Mouse (Mus musculus): ENCODE results near the gene Hyou1.
A peak's percentile ranks its signal among the peaks of the same experiment; 100 is the strongest.
"Not testable (repeated sequence)": the region's sequence is repeated elsewhere in the genome, so short reads cannot be mapped to it uniquely, and the experiment has no call there.

The Hyou1 gene

GRCm38 (mm10) chr9:44379054-44379834, at the start of gene Hyou1:
TSS of gene Hyou1 (plus strand) at chr9:44379490.
- DNase-seq = peak; percentile 98 to 99

- no peak for DNase-seq
Observed at GRCm38 (mm10) chr9:44330736-44331135, 48.6 kb upstream of the Hyou1 start.

DNA sequence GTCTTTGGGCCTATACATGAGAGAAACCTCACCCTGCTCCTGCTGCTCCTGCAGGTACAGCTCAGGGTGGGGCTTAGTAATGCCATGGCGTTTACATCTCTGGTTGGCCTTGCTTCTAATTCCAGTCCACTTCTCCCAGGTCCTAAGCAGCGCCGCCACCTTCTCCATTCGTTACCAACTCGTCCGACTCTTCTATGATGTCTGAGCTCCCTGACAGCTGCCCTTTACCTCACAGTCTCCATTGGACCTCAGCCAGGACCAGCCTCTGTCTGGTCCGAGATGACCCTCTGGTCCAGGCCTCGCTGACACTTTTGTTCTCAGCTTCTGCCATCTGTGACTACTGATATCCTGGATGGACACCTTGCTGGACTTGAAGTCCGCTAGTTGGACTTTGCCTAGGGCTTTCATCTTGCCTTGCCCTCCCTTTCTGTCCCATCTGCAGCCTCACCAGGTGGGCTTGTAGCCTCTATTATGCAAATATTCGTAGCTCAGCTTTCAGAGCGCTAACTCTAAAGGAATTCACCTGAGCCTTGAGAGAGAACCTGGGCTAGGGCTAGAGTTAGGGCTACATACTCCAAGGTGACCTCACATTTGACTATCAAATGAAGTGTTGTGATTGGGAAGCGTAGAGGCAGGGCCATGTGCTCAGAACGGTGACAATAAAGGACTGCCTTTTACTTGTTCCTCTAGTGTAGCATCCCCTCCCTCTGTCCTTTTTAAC, 46.2 kb upstream of the Hyou1 start:
- DNase-seq = no peak

DNA sequence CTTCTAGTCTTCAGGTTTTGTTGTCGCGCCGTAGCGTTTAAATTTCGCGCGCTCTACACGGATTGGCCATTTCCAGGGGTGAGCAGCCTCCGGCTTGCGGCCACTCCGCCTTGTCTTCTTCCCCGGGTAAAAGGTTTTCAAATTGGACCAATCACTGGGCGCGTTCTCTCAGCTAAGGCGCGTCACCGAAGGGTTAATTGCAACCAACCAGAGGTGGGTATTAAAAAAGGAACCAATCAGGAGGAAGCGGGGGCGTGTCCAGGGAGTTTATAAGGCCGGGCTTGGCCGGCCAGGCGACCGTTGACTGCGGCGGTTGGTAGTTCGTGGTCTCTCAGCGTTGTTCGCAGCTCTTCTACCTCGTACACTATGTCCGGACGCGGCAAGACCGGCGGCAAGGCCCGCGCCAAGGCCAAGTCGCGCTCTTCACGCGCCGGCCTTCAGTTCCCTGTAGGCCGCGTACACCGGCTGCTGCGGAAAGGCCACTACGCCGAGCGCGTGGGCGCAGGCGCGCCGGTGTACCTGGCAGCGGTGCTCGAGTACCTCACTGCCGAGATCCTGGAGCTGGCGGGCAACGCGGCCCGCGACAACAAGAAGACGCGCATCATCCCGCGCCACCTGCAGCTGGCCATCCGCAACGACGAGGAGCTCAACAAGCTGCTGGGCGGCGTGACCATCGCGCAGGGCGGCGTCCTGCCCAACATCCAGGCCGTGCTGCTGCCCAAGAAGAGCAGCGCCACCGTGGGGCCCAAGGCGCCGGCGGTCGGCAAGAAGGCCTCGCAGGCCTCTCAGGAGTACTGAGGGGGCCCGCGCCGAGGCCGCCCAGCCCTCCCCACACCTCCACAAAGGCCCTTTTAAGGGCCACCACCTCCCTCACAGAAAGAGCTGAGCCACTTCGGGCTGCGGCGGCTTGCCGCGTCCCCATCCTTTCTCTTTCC, 44.6 kb upstream of the Hyou1 start, which contains the start of gene H2afx:
Gene H2afx, plus strand, starts transcription at position 299 of the 935 bp plus-strand sequence.
- peak; percentile 99 to 100 for DNase-seq

DNA sequence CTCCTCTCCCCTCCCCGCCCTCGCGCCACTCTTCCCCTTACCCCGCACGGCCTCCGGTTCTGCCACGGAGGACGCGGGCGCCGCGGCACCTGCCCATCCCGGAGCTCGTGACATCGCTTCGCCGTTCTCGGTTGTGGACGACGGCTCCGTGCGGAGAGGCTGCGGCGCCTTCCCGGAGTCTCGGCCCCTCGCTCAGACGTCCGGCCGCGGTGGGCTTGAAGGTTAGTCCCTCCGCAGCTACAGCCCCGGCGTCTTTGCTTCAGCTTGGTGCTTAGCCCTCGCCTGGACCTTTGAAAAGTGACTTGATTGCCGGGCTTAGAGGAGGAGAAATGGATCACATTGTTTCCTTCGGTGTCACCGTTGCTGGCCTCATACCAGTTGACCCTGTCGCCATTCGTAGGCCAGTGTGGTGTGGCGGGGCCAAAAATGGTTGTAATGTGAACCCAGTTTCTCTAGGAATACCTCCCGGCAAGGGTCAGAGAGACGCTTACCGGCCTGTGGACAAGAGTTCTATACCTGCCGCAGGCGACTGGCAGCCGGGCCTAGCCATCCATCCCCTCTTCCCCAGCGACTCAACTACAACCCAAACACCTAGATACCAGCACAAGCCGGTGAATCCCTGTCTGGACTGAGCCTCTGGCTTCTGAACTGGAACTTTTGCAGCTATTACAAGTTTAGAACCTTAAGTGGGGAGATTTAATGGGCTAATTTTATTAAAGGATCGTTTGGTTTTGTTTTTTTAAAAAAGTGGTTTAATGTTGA, 43.8 kb upstream of the Hyou1 start:
- DNase-seq = peak in 1 of 2 experiments; percentile 30

- DNase-seq = no peak
Observed at GRCm38 (mm10) chr9:44336093-44336406, 43.2 kb upstream of the Hyou1 start.

GRCm38 (mm10) chr9:44336513-44336912, 42.8 kb upstream of the Hyou1 start:
- not testable (repeated sequence) for DNase-seq

GRCm38 (mm10) chr9:44336964-44337363, 42.3 kb upstream of the Hyou1 start:
- no peak for DNase-seq

GRCm38 (mm10) chr9:44337436-44338169, 41.7 kb upstream of the Hyou1 start:
- no peak for DNase-seq

GRCm38 (mm10) chr9:44338574-44338973, 40.7 kb upstream of the Hyou1 start:
- no peak for DNase-seq

DNA sequence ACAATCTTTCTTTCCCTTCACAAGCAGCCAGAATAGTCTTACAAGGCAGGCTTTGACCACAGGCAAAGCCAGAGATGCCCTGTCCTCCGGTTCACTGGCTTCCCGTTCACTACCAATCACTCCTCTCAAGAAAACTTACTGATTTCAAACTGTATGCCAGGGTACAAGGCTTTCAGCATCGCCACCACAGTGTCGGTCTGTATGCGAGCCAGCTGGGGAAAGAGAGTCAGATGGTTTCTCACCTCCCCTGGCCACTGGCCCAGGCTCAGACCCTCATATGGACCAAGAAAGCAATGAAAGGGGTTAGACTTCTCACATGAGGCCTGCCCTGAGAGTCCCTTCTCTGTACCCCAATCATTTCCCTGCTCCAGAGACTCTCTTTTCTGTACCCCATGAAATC, 37.8 kb upstream of the Hyou1 start:
- no peak for DNase-seq

- DNase-seq = no peak
Observed at GRCm38 (mm10) chr9:44342173-44342572, 37.1 kb upstream of the Hyou1 start.

GRCm38 (mm10) chr9:44342605-44343004, 36.7 kb upstream of the Hyou1 start:
- DNase-seq = no peak

DNA sequence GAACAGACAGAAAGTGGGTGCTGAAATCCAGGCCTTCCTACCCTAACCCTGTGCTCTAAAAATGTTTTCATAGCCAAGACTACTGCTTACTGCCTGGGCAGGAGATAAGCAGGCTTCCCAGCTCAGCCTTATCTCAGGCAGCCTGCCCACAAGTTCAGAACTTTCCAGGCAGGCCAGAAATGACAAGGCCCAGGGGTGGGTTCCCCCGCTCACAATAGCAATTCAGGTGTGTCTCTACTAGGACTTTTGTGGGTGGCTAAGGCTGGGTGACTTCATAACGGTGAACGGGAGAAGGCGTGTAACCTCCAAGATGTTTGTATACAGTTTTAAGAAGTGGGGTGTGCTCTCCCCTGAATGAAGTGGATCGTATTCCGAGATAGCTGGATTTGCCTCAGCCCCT, 36.0 kb upstream of the Hyou1 start:
- no peak for DNase-seq

GRCm38 (mm10) chr9:44343781-44344421, 35.4 kb upstream of the Hyou1 start, which contains the start of gene Hmbs:
TSS of gene Hmbs (minus strand) at chr9:44344228.
- DNase-seq = peak; percentile 91 to 94

- no peak for DNase-seq
Observed at GRCm38 (mm10) chr9:44345570-44346433, 33.5 kb upstream of the Hyou1 start.

DNA sequence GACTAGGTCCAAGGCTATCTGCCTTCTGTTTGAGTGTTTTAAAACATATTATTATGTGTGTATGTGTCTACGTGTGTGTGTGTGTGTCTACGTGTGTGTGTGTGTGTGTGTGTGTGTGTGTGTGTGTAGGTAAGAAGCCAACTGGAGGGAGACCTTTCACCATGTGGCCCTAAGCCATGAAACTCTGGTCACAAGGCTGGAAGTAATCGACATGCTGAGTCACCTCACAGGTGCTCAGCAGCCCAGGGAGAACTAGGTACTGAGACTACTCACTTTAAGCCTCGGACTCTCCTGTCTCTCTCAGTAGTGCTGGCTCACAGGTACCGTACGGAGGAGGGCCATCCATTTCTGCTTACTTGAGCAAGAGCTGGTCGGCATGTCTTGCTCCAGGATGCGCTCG, 32.1 kb upstream of the Hyou1 start:
- DNase-seq = no peak

DNA sequence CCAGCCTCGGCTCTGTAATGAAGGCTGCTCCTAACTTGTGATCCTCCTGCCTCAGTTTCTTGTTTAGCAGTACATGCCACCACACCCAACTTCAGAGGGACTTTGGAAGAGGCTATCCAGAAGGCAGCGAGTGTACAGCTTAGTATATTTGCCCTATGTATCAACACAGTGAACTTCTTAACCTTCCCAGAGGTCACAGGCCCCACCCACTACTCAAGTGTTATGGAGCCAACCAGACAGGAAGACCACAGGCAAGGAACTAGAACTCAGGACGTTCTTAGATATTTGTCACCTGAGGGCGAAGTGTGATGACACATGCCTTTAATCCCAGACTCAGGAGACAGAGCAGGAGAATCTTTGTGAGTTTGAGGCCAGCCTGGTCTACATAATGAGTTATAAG, 31.7 kb upstream of the Hyou1 start:
- no peak for DNase-seq

DNA sequence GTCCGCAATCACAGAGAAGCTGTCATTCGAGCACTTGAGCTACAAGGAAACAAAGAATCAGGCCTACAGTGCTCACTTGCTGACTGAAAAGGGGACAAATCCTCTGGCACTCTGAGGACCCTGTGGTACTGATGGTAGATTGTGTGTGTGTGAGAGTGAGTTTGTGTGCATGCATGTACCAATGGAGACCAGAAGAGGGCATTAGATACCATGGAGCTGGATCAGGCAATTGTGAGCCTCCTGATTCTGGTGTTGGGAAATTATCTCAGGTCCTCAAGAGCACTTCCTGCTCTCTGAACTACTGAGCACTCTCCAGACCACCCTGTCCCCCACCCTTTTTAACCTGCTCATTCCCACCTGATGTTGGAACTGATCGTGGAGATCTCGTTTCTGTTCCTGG, 30.7 kb upstream of the Hyou1 start:
- no peak for DNase-seq

DNA sequence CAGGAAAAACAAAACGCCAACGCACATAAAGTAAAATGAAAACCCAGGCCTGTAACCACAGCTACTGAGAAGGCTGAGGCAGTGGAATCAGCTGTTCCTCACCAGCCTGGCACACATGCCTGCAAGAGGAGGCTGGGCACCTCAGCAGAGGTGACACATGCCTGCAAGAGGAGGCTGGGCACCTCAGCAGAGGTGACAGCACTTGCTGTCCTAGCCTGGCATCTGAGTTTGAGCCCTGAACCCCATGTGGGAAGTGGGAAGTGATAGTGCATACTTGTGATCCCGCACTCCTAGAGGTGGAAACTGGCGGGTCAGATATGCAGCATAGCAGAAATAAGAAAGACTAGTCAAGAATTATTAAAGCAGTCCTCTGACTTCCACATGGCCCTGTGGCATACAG, 27.9 kb upstream of the Hyou1 start:
- no peak for DNase-seq

Measured in kidney, adult 8-10 months (tissue).